Mouse (Mus musculus) MEL (cell line): ENCODE measurements around the gene Hectd4. TPM values are rescaled to one million over a fixed set of nuclear protein-coding genes. Genes with fewer than 3 reads are reported as not detected.
"Not testable (repeated sequence)": the region's sequence is repeated elsewhere in the genome, so short reads cannot be mapped to it uniquely, and the experiment has no call there.

ENCODE experiments used
- DNase-seq: peaks from one replicate; pipeline ENCODE4 v3.0.0; 2011; ENCODE audit warnings: low read depth, low spot score
- H3K27ac ChIP-seq: 2 replicates; pipeline ENCODE4 v1.5.1; 2012; ENCODE audit warnings: low read depth, mild to moderate bottlenecking, control low read depth, low read length, moderate library complexity; ENCODE audit not compliant: control insufficient read depth
- H3K27me3 ChIP-seq, 2 experiments: fragments of 150-350 bp in 1 of 2; sonication (generic) in 1 of 2; 2 replicates each; pipeline ENCODE4 v1.6.1; 2012; ENCODE audit warnings: low read length in 2 of 2, mild to moderate bottlenecking in 2 of 2, improper control_type of control experiment in 1 of 2, moderate library complexity in 1 of 2; ENCODE audit not compliant: insufficient read depth in 2 of 2, control insufficient read depth in 1 of 2
- H3K36me3 ChIP-seq, 2 experiments: 2 replicates each; pipeline ENCODE4 v1.6.1; 2012 to 2014; ENCODE audit warnings: low read length in 2 of 2, improper control_type of control experiment in 1 of 2, inconsistent platforms in 1 of 2, mild to moderate bottlenecking in 1 of 2; ENCODE audit not compliant: insufficient read depth in 2 of 2, control insufficient read depth in 1 of 2
- H3K4me1 ChIP-seq, 2 experiments: fragments of 150-350 bp in 1 of 2; sonication (generic) in 1 of 2; 2 replicates each; pipeline ENCODE4 v1.6.1; 2012; ENCODE audit warnings: low read length in 2 of 2, improper control_type of control experiment in 1 of 2, mild to moderate bottlenecking in 1 of 2; ENCODE audit not compliant: insufficient read depth in 2 of 2, control insufficient read depth in 1 of 2
- H3K4me3 ChIP-seq, 2 experiments: fragments of 150-350 bp in 1 of 2; sonication (generic) in 1 of 2; 2 replicates each; pipeline ENCODE4 v1.5.1; 2012; ENCODE audit warnings: low read depth in 2 of 2, low read length in 2 of 2, mild to moderate bottlenecking in 2 of 2, moderate library complexity in 2 of 2, control low read depth in 1 of 2, improper control_type of control experiment in 1 of 2; ENCODE audit not compliant: control insufficient read depth in 1 of 2, insufficient read depth in 1 of 2
- H3K79me2 ChIP-seq: 2 replicates; pipeline ENCODE4 v1.6.1; 2012; ENCODE audit warnings: mild to moderate bottlenecking, low read length, moderate library complexity; ENCODE audit not compliant: control insufficient read depth, poor library complexity, insufficient read depth
- H3K9ac ChIP-seq: 2 replicates; pipeline ENCODE4 v1.6.1; 2012; ENCODE audit warnings: low read depth, mild to moderate bottlenecking, control low read depth, low read length, moderate library complexity; ENCODE audit not compliant: control insufficient read depth, poor library complexity, severe bottlenecking
- H3K9me3 ChIP-seq: fragments of 150-350 bp; sonication (generic); replicated peaks from 2 replicates; pipeline ENCODE4 v1.6.1; 2012; ENCODE audit warnings: mild to moderate bottlenecking, low read length, improper control_type of control experiment, moderate library complexity; ENCODE audit not compliant: insufficient read depth
- CTCF ChIP-seq, 3 experiments: IDR thresholded peaks in 2 of 3; conservative IDR thresholded peaks in 1 of 3; 2 replicates each; pipeline ENCODE4 v1.5.1; 2011 to 2012; ENCODE audit warnings: low read length in 3 of 3, low read depth in 2 of 3, mild to moderate bottlenecking in 2 of 3, improper control_type of control experiment in 1 of 3, inconsistent platforms in 1 of 3, mixed read lengths in 1 of 3, moderate library complexity in 1 of 3; ENCODE audit not compliant: control insufficient read depth in 1 of 3, insufficient read depth in 1 of 3, poor library complexity in 1 of 3, severe bottlenecking in 1 of 3
- GABPA ChIP-seq: IDR thresholded peaks from 2 replicates; pipeline ENCODE4 v1.6.1; 2012; ENCODE audit warnings: low read depth, mild to moderate bottlenecking, inconsistent platforms, low read length, improper control_type of control experiment, moderate library complexity
- GATA1 ChIP-seq: IDR thresholded peaks from 2 replicates; pipeline ENCODE4 v1.6.1; 2011; ENCODE audit warnings: low read depth, low read length, improper control_type of control experiment
- JUND ChIP-seq: IDR thresholded peaks from 2 replicates; pipeline ENCODE4 v1.6.1; 2011; ENCODE audit warnings: low read depth, mild to moderate bottlenecking, improper control_type of control experiment, low read length
- KAT2A ChIP-seq: conservative IDR thresholded peaks from 2 replicates; pipeline ENCODE4 v1.6.1; 2012; ENCODE audit warnings: low read depth, low read length, improper control_type of control experiment, inconsistent platforms
- MAFK ChIP-seq: IDR thresholded peaks from 2 replicates; pipeline ENCODE4 v1.6.1; 2011; ENCODE audit warnings: low read depth, mild to moderate bottlenecking, low read length, improper control_type of control experiment, borderline replicate concordance
- MAZ ChIP-seq: IDR thresholded peaks from 2 replicates; pipeline ENCODE4 v1.6.1; 2012; ENCODE audit warnings: low read depth, mild to moderate bottlenecking, inconsistent platforms, low read length, improper control_type of control experiment
- MEF2A ChIP-seq: IDR thresholded peaks from 2 replicates; pipeline ENCODE4 v1.6.1; 2014; ENCODE audit warnings: low read depth, mild to moderate bottlenecking, inconsistent platforms, low read length, improper control_type of control experiment; ENCODE audit not compliant: poor library complexity, insufficient replicate concordance, severe bottlenecking; ENCODE audit errors: extremely low read depth
- MYB ChIP-seq: IDR thresholded peaks from 2 replicates; pipeline ENCODE4 v1.6.1; 2011; ENCODE audit warnings: mild to moderate bottlenecking, low read depth, low read length, improper control_type of control experiment
- MYC ChIP-seq: IDR thresholded peaks from 2 replicates; pipeline ENCODE4 v1.6.1; 2011; ENCODE audit warnings: low read depth, mild to moderate bottlenecking, low read length, improper control_type of control experiment, moderate library complexity
- NELFE ChIP-seq: IDR thresholded peaks from 2 replicates; pipeline ENCODE4 v1.6.1; 2011; ENCODE audit warnings: low read depth, low read length, improper control_type of control experiment
- NRF1 ChIP-seq: IDR thresholded peaks from 2 replicates; pipeline ENCODE4 v1.6.1; 2014; ENCODE audit warnings: low read depth, mild to moderate bottlenecking, inconsistent platforms, low read length, improper control_type of control experiment, moderate library complexity; ENCODE audit not compliant: poor library complexity, insufficient read depth, severe bottlenecking
- RAD21 ChIP-seq: IDR thresholded peaks from 2 replicates; pipeline ENCODE4 v1.6.1; 2011; ENCODE audit warnings: mild to moderate bottlenecking, low read depth, low read length, improper control_type of control experiment
- SIN3A ChIP-seq: IDR thresholded peaks from 2 replicates; pipeline ENCODE4 v1.6.1; 2012; ENCODE audit warnings: low read length, improper control_type of control experiment, inconsistent platforms
- TBP ChIP-seq: IDR thresholded peaks from 2 replicates; pipeline ENCODE4 v1.8.0; 2011; ENCODE audit warnings: low read depth, low read length, improper control_type of control experiment
- ZC3H11A ChIP-seq: IDR thresholded peaks from 2 replicates; pipeline ENCODE4 v1.6.1; 2012; ENCODE audit warnings: low read depth, mild to moderate bottlenecking, inconsistent platforms, low read length, improper control_type of control experiment
- ZKSCAN1 ChIP-seq: IDR thresholded peaks from 2 replicates; pipeline ENCODE4 v1.6.1; 2012; ENCODE audit warnings: low read depth, mild to moderate bottlenecking, inconsistent platforms, low read length, improper control_type of control experiment, moderate library complexity
- ZMIZ1 ChIP-seq: IDR thresholded peaks from 2 replicates; pipeline ENCODE4 v1.6.1; 2012; ENCODE audit warnings: low read depth, mild to moderate bottlenecking, inconsistent platforms, low read length, improper control_type of control experiment, moderate library complexity
- polyA plus RNA-seq, 2 experiments: library from polyadenylated mRNA; stranded (reverse) in 1 of 2; unstranded in 1 of 2; fragments of >175 nt in 1 of 2; fragments of >200 nt in 1 of 2; gene quantifications; 2 replicates each; pipeline versions ENCODE4 v1.2.1 to v1.2.4; 2012; ENCODE audit warnings: low replicate concordance in 2 of 2, low read depth in 1 of 2; ENCODE audit not compliant: insufficient read length in 2 of 2, insufficient read depth in 1 of 2, missing spikeins in 1 of 2
- total RNA-seq: library from RNA; depleted of rRNA; stranded (reverse); fragments of 300-350 nt; gene quantifications from 2 replicates; pipeline ENCODE4 v1.2.3, GENCODE M21; 2012

Hectd4 gene
- total and polyA plus RNA-seq, 3 experiments = 7.0 to 10.8 TPM; not detected in 1

DNA sequence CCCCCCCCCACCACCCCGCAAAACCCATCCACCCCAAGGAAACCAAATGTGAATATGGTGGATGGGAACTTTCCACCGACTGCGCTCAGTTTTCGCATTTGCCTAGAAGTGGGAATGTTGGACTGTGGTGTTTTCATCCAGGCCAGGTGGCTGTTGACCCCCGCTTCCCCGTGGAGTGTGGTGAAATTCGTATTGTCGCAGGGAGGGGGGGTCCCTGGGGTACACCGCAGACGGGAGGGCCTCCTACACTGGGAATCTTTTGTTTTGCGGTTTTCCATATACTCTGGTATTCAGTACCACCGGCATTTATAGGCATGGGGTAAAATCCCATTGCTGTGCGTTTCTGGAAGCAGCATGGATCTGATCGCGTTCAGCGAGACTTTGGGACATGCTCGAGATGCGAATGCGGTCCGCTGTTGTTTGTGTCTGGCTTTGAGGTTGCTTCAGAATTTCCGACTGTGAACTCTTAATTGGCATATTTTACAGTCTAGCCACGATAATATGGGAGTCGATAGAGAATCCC lies 1.4 kb downstream of the Hectd4 start:
- peaks cover 11 to 13% of the 10 kb centered on the region in 2 experiments for H3K4me1 ChIP-seq
- H3K4me3 ChIP-seq = peak overlapping the region; percentile 13 to 23; a peak in 1 of 4 replicates
- DNase-seq = no peak
- no peaks in the 10 kb centered on the region for H3K27me3 ChIP-seq
- TF ChIP-seq GATA1 = no peak
- TF ChIP-seq NRF1 = no peak
- no peak for TF ChIP-seq ZC3H11A
- no peak for TF ChIP-seq ZMIZ1
- no peak for TF ChIP-seq TBP
- no peak for TF ChIP-seq MAZ
- no peak for TF ChIP-seq KAT2A
- TF ChIP-seq RAD21 = no peak
- no peak for TF ChIP-seq MYC
- no peak overlapping the region for H3K27ac ChIP-seq
- H3K9ac ChIP-seq = peak overlapping the region; percentile 21; the same call in 1 of the 2 replicates
- peaks cover 25% of the 10 kb centered on the region for H3K79me2 ChIP-seq
- H3K36me3 ChIP-seq = peaks cover 0 to 22% of the 10 kb centered on the region in 2 experiments; a peak in 2 of 4 replicates
- H3K9me3 ChIP-seq = no peaks in the 10 kb centered on the region

DNA sequence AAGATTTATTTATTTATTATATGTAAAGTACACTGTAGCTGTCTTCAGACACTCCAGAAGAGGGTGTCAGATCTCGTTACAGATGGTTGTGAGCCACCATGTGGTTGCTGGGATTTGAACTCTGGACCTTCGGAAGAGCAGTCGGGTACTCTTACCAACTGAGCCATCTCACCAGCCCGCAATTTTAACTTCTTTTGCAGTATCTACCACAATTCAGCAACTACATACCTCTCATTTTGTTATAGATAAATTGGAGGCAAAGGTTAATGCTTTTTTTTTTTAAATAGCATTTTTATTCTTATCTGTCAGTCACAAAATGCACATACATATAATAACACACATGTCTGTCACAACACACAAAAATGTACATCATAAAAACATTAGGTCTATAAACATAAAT lies 4.0 kb downstream of the Hectd4 start:
- H3K36me3 ChIP-seq = peaks cover 0 to 34% of the 10 kb centered on the region in 2 experiments; a peak in 2 of 4 replicates
- DNase-seq, H3K9ac ChIP-seq, H3K27me3 ChIP-seq, H3K27ac ChIP-seq, H3K4me3 ChIP-seq, H3K9me3 ChIP-seq: not testable (repeated sequence)
- H3K79me2 ChIP-seq = peaks cover 41% of the 10 kb centered on the region
- TF ChIP-seq TBP = peak; percentile 90
- TF ChIP-seq, all 39 proteins: peak for 1; not testable (repeated sequence) for 38
- peaks cover 14 to 27% of the 10 kb centered on the region in 2 experiments for H3K4me1 ChIP-seq

DNA sequence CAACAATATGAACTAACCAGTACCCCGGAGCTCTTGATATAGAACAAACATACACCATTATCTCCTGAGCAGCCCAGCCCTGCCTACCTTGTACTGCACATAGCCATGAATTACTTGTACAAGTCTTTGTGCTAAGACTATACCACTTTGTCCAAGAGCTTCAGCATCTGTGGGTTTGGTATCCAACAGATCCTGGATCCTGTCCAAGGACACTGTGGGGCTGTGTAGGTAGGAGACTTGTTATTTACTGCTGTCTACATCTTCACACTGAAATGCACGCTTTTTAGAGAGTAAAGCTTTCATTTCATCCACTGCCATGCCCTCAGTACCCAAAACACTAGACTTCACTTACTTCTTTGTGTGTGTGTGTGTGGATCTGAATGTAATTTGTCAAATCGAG lies 4.8 kb downstream of the Hectd4 start:
- Histone ChIP-seq H3K4me3 (no peak overlapping the region), H3K36me3 (peaks cover 0 to 34% of the 10 kb centered on the region in 2 experiments; a peak in 2 of 4 replicates), H3K27me3 (no peaks in the 10 kb centered on the region), H3K9ac (no peak overlapping the region), H3K9me3 (no peaks in the 10 kb centered on the region), H3K79me2 (peaks cover 47% of the 10 kb centered on the region), H3K4me1 (peaks cover 12 to 27% of the 10 kb centered on the region in 2 experiments), H3K27ac (no peak overlapping the region; the same call in 1 of the 2 replicates)
- TF ChIP-seq GATA1 (no peak), SIN3A (no peak), JUND (no peak), MAZ (no peak), NELFE (no peak), MEF2A (no peak), ZC3H11A (no peak), CTCF (IDR thresholded peaks at IDR 0.05 in 2 of 3, conservative IDR thresholded peaks at IDR 0.05 in 1 of 3; ENCODE audit: control insufficient read depth in 1 of 3, insufficient read depth in 1 of 3, low read depth in 2 of 3, low read length in 3 of 3, poor library complexity in 1 of 3, severe bottlenecking in 1 of 3) (no peak), TBP (no peak), GABPA (no peak), MYB (no peak), KAT2A (no peak), MAFK (no peak), ZKSCAN1 (no peak)
- peak; percentile 67 for DNase-seq
